Mouse (Mus musculus) lung, postnatal 10 days (tissue): Measurements from ENCODE around the gene Adamtsl2.

ENCODE experiments used
- DNase-seq: peaks from one replicate; pipeline ENCODE4 v3.0.0; 2021

Adamtsl2 gene

DNA sequence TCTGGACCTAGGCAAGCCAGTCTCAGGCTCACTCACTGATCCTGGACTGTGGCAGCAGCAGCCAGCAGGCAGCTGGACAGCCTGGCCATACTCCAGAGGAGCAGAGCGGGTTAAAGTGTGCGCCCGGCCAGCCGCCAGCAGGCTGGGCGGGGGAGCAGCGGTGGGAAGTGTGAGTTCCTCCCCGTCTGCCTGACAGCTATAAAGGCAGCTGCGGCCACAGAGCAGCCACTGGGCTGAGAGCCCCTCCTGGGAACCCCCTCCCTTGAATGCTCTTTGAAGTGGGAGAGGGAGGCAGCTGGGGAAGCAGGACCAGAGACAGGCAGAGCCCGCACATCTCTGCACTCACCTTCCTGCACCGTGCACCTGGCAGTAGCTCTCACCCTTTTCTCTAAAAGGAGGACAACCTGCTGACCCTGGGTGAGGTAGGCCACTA, at the start of gene Adamtsl2:
Adamtsl2 (plus strand) TSS at position 228 of the 433 bp plus-strand sequence.
- DNase-seq = peak; percentile 95

DNA sequence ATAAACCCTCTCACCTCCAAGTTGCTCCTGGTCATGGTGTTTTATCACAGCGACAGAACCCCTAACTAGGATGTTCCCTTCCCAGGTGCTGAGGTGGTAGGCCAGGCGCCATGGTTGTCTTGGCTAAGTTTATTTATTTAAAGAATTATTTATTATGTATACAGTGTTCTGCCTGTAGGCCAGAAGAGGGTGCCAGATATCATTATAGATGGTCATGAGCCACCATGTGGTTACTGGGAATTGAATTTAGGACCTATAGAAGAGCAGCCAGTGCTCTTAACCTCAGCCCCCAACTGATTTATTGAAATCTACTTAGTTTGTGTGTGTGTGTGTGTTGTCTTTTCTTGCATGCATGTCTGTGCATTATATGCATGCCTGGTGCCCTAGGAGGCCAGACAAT, 46.8 kb upstream of the Adamtsl2 start:
- no peak for DNase-seq

DNA sequence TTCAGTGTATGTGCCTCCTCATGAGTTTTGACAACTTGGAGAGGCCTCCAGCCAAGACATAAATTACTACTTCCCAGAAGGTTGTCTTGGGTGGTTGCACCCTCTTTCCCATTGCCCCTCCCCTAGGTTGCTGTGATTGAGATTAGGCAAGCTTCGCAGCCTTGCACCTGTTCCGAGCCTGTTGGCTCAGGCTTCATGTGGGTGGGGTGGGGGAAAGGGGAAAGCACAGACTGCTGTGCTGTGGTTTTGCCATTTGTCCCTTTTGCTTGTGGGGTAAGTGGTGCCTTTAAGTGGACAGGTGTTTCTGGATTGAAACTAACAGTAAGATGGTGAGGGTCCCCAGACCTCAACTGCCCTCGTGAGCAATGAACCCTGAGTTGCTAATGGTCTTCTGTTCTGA, 43.2 kb upstream of the Adamtsl2 start:
- DNase-seq = no peak

DNA sequence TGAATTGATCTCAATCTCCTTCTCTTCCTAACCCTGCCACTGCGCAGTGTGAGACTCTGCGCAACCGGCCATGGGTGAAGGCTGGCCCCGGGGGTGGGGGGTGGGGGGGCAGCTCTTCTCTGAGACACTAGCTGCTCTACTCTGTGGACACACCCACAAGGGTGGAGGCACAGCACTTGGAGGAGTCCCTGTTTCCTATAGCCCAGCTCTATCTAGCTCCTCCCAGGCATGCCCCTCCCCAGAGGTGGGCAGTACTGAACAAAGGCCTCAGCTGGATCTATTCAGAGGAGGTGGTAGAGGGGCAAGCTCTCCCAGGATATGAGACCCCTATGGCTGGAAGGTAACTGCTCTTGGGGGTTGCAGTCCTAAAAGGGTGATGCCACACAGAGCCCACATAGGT, 42.2 kb upstream of the Adamtsl2 start:
- no peak for DNase-seq

DNA sequence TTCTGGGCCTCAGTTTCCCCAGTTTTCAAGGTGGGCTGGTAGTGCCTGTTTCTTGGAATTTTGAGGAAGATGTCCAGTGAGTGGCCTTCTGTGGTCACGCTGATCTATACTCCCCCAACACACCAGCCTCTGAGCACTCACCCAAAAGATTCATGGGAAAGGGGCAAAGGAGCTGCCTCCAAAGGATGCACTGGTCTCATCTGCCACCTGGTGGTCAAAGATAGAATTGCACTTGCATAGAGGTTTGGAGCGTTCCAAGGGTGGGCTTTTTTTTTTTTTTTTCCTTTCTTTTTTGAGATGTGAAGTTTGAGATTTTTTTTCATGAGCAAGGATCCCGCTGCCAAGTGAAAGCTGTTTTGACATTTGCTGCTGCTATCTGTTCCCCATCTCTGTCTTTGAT, 40.6 kb upstream of the Adamtsl2 start:
- DNase-seq = peak; percentile 91

DNA sequence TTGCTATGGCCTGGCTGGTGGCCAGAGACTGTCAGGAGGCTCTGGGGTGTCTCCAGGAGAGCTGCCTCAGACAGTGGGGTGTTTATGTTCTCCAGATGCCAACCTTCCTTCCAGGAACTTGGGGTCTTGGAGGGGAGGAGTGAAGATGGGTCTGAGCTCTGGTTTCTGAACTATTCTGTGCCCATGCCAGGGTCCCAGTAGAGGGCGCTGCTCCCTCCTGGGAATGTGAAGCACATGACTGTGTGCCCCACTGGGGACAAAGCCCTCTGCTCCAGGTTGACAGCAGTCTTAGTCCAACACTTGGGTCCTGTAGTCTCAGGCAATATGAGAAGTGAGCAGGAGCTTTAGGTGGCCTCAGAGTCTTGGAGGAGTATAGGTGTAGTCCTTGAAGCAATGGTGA, 39.9 kb upstream of the Adamtsl2 start:
- peak; percentile 44 for DNase-seq

DNA sequence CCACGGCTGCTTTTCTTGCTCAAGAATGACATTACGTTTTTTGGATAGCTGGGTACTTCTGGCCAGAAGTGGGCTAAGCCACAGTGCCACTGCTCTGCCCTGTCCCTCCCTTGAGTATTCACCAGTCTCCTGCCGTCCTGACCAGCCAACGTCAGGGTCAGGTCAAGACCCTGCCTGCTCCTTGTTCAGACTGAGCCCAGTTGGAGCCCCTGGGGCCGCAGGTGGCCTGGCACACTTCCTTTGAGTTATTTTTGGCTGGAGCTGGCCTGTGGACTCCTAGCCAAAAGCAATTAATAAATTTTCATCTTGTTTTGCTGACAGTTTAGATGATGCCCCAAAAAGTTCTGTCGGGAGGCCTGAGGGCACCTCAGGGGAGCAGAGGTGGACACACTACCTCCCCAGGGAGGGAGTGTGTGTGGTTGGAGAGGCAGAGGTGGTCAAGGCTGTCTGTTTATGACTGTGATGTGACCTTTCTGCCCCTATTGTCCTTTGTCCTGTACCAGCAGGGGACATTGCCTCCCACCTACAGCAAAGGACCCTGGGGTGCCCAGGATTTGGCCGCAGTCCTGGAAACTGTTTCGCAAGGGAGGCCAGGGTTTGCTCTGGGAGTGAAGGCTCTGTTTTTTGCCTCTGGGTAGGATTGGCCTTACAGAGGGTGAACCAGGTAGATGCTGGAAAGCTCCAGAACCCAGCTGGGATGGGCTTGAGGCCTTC, 36.9 kb upstream of the Adamtsl2 start:
- no peak for DNase-seq

DNA sequence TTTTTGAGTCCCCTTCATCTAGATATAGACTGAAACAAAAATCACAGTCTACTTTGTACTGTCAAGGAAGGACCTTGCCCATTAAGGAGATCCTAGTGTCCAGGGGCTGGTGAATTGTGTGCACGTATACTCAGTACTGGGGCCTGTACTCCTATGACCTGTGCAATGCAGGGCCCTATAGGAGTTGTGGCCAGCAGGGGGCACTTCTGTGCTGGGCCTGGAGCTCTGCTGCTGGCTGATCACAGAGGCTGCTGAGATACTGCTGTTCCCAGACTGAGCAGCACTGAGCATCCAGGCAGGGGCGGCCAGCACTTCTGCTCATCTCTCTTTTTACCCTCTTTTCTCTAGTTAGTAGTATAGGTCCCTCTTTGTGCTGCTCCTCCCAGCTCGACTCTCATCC, 35.7 kb upstream of the Adamtsl2 start:
- DNase-seq = peak; percentile 91

DNA sequence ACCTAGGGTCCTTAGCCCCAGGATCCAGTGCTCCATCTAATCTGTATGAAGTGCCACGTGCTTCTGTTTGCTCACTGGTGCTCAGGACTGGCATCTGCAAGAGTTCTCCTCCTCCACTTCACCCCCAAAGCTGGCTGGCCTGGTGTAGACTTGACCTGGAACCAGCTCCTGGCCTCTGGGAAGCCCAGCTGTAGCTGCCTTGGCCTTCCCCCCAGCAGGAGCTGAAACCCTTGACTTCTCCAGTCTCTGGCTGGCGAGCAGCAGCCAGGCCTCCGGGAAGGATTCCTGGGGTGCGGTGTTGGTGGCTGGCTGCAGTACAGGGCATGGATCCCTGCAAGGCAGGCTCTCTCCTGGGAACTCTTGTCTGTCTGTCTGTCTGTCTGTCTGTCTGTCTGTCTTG, 35.0 kb upstream of the Adamtsl2 start:
- peak; percentile 32 for DNase-seq

DNA sequence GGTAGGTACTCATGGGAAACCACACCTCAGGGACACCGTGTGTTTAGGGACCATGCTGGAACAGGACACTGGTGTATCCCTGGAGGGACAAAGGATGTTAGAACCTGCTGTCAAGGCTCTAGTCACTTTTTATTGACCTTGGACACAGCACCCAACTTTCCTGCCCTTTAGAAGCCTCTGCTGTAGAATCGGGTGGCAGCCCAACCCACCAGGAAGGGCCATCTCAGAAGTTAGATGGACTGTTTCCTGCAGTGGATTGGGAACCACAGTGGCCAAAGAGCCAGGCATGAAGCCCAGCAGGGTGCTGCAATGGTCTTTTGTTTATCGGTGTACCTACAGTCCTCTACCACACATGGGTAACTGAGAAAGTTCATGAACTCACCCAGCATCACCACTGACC, 34.5 kb upstream of the Adamtsl2 start:
- DNase-seq = no peak

DNA sequence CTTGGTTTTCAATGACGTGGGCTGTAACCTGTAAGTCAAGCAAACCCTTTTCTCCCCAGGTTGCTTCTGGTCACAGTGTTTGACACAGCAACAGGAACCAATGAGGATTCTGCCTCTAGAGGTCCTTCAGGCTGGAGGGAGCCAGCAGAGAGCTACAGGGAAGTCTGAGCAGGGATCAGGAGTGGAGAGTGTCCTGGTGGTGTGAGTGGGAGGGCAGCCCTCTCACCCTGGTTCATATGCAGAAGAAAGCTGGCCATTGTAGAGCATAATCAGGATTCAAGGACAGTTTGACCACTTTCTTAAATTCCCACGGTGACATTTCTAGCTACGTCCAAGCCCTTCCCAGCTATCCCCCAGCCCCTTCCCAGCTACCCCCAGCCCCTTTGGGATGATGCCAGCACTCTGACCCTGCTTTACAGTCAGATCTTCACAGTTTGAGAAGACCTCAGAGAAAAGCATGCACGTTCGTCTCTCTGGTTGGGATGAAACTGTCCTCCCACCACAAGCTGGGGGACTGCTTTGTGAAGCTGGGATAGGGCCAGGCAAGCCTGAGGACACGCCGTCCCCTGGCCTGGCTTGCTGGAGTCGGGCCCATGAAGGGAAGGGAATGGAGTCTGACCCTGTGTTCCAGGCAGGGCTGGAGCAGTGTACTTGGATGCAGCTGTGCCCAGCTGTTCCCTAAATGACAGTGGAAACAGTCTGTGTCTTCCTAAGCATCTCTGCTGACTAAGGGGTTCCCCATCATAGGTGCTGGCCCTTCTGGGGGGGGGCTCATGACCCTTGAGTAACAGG, 33.0 kb upstream of the Adamtsl2 start:
- peak; percentile 93 for DNase-seq

DNA sequence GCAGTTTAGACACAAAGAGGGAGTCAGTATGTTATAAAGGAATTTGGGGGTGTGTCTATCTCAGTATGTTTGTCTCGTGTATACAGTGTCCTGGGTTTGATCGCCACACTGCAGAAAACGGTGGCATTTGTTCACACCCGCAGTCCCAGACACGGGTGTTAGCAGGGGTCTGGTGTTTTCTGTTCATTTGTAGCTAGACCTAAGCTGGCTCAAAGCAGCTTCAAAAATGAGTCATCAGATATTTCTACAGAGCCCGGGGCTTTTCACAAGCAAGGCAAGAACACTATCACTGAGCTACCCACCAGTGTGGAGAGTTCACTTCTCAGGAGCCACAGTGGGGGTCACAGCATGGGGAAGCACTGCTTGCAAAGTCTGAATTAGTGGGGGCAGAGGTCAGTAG, 29.8 kb upstream of the Adamtsl2 start:
- DNase-seq = no peak

DNA sequence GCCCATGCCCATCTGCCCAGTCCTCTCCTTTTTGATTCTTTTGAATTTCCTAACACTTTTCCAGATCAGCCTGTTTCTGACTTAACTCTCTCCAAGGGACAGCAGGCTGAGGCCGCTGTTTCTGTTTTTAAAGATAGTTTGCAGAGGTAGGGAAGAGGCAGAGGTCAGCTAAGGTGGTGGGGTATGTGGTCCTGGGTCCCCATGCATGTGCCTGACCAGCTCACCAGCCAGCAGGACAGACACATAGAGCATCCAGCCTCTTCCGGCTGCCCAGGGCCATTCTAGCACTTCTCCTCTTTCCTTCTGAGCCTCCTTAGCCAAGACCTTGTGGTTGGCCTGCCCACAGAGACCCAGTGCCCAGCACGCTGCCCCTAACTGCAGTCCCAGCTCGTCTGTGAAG, 20.9 kb upstream of the Adamtsl2 start:
- no peak for DNase-seq

DNA sequence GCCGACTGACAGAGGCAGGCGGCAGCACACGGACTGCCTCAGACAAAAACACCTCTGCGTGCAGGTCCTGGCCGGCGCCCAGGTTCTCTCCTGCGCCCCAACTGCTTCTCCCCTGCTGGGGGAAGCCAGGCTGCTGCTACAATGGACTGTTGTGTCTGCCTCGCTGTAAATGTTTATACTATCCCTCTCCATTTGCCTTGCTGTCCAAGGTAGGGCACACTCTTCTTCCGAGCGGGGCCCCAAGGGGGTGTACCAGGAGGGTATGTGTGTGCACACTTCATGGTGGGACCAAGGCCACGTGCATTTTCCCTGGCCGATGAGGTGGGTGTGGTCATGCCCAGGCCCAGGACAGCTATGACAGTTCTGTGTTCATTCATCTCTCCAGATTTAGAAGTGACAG, 20.4 kb upstream of the Adamtsl2 start:
- no peak for DNase-seq

DNA sequence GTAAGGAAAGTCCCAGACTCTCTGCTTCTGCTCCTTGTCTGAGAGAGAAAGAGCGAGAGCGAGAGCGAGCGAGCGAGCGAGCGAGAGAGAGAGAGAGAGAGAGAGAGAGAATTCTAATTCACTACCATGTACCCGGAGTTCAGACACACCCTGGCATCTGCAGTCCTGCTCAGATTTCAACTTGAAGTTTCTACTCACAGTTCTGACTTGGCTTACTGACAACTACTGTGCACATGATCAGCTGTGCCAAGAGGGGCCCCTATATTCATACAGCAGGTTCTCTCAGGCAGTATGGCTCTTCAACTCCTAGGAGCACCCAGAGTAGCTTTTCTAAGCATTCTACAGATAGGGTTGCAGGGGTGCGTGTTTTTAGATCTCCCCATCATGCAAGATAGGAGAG, 20.0 kb upstream of the Adamtsl2 start:
- no peak for DNase-seq

DNA sequence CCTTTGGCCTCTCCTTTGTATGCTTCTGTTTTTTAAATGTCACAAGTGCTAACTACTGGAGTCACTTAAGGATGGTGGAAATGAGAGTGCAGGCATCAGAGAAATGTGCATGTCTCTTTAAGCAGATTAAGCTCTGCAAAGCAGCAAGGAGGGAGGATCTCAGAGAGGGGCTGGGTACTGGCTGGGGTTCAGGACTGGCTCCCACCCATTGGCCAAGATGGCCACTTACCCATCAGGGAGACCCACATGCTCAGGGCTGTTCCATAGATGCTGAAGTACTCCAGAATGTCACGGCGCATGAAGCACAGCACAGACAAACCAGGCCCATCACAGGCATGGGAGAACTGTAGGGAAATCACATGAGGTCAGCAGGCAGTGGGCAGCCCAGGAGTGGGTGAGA, 12.1 kb upstream of the Adamtsl2 start:
- DNase-seq = no peak

DNA sequence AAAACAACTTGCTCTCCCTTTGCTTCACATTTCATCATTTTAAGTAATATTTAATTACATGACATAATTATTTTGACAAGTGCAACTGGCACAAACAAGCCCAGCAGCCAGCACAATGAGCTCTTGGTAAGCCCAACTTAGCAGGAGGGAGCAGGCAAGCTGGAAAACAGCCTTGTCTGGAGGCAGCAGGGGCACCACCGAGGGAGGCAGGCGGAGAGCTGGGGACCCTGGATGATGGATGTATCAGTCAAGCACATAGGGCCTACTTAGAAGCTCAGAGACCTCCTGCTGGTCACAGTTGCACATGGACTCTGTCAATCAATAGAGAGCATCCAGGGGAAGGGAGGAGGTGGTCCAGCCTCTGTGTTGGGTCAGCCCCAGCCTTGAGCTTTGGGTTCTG, 11.2 kb upstream of the Adamtsl2 start:
- DNase-seq = no peak

DNA sequence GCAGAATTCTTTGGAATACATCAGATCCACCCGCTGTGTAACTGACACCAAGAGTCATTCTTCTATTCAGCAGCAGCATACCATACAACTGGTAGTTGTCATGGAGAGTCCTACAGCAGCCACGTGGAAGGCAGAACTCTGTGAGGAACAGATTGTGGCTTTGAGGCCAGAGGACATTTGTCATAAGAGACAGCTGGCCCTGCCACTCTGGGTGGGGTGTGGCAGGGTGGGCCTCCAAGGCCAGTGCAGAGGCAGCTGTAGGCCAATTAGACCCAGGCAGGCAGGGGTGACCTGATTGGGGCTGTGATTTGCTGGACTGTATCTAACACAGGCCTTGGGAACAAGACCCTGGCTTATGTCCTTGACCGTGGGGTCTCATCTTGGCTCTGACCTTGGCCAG, 9.5 kb upstream of the Adamtsl2 start:
- DNase-seq = no peak

DNA sequence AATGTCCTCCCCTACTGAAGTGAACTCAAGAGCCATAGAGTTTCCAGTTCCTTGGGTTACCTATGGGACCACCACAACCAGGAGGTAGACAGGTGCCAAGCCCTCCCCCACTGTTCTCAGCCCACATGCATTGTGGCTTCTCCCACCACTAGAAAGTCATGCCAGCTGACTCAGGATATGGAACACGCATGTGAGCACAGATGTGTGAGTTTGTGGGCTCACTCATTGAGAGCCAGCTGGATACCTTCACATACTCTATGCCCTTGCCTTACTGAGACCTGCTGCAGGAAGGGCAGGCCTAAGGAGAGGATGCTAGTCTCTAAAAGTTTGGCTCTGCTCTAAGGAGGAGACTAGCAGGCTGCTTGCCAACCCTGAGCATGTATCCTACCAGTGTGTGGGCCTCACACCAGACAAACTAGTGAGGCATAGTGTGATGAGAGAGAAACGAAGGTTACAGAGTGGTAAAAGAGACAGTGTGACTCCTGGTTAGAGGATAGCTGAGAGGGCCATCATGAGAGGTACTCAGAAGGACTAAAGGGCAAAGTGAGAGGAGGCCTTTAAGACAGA, 8.8 kb upstream of the Adamtsl2 start:
- no peak for DNase-seq

DNA sequence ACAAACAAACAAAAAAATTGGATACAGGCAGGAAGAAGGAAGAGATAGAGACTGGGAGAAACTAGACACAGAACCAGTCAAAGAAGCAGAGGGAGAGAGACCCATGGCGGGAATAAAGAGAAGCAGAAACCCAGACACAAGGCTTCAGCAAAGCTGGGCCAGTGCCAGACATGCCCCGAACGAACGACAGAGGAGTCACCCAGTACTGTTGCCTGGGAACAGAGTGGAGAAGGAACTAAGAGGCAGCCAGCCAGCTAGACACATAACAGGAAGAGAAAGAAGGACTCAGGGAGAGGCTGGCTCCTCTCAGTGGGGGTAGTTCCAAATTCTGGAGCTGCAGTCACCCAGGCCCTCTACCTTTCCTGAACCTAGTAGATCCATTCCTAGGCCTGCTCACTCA, 8.0 kb upstream of the Adamtsl2 start:
- peak; percentile 91 for DNase-seq

DNA sequence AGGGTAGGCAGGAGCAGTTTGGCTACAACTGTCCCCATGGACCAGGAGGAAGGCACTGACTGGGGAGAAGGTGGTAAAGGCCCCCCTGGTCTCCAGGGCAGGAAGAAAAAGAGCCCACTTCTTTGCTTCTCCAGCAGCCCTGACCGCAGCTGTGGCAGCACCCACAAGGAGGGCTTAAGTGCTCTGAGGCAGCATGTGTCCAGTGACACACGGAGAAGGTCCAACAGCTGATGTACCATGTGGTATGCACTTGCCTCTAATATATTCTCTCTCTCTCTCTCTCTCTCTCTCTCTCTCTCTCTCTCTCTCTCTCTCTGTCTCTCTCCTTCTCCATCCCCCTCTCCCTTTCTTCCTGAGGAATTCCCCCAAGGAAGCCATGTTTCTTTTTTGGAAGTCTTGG, 7.2 kb upstream of the Adamtsl2 start, which contains the start of gene Mymk:
Mymk (minus strand) TSS at position 202 of the 400 bp plus-strand sequence.
- DNase-seq = no peak

DNA sequence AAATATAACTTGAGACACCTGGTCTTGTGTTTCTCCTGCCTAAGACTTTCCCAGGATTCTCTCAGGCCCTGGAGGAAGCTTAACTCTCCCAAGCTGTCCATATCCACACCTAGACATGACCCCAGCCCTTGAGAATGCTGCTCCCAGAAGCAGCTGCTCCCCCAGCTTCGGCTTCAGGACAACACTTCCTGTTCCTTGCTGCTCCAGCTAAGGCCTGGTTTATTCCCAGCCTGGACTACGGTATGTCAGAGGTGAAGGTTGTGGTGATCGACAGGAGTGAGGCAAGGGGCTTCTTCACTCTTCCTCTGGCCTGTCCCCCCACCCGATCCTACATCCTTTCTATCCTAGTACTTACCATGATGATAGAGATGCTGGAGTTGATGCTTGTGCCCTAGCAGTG, 5.8 kb upstream of the Adamtsl2 start:
- DNase-seq = no peak

DNA sequence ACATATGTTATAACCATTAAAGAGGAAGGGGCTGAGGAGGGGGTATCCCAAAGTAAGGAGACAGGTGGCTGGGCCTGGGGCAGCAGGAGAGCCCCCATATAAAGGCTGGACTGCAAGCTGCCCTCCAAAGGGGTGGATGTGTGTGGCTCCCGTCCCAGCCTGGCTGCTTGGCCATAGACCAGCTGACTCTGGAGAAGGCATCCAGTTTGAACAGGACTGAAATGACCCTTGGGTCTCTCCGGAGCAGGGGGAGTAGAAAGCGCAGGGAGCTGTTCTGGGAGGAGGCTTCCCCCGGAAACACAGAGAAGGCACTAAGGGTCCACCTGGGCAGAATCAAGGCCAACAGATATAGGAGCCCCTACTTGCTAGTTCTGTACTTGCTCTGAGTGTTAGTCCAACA, 4.4 kb upstream of the Adamtsl2 start:
- peak; percentile 79 for DNase-seq

DNA sequence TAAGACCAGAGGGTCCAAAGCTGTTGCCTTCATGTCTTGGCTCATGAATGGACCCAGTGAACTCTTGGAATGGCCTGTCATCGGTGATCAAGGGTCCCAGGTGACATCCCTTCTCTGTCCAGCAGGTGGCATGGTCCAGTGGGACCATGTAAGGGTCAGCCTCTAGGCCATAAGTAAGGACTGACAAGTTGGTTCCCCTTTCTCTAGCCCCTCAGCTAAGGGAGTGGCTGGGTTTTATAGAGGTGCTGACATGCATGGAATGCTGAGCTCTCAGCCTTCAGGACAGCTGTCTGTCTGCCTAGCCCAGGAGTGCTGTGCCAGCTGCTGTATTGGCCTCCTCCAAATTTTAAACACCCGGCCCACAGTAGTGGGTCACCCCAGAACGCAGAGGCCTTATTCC, 3.7 kb upstream of the Adamtsl2 start:
- DNase-seq = peak; percentile 77
